Mouse (Mus musculus): Measurements from ENCODE around the gene Exoc8. TPM values are rescaled to one million over a fixed set of nuclear protein-coding genes. Genes with fewer than 3 reads are reported as not detected.

Exoc8 gene
- total RNA-seq, 2 experiments from 2014 or later, result 17.1 to 19.8 TPM

DNA sequence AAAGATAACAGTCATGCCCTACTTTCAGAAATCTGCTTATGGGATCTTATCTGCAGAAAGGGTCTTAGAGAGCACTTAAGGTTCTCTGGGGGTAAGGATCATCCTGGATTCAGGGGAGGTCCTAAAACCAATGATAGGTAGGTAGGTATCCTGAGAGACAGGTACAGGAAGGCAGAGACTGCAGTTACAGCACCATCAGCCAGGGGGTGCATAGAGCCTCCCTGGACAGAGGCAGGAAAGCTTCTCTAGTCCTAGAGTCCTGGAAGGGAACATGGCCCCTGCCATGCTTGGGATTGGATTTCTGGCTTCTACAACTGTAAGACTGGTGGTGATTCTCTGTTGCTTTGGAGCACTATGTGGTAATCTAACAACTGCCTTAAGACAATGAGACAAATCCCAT, 38.0 kb downstream of the Exoc8 start:
- DNase-seq (ENCODE audit: low spot score in 2 of 2), result no peak

DNA sequence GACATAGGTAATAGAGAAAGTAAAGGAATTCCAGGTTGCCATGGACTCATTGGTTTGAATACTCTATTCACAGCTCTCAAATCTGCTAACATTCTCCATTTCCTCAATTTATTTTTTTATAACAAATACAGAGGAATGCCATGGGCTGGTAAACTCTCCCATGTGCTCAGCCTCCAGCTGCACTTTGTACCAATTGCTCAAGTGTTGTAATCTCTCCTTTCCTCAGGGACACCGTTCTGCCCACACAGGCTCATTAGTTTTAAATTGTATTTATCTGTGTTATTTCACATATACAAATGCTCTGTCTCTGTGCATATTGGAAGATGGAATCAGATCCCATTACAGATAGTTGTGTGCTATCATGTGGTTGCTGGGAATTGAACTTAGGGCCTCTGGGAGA, 44.0 kb downstream of the Exoc8 start:
- no peak for DNase-seq (ENCODE audit: low spot score in 2 of 2)

DNA sequence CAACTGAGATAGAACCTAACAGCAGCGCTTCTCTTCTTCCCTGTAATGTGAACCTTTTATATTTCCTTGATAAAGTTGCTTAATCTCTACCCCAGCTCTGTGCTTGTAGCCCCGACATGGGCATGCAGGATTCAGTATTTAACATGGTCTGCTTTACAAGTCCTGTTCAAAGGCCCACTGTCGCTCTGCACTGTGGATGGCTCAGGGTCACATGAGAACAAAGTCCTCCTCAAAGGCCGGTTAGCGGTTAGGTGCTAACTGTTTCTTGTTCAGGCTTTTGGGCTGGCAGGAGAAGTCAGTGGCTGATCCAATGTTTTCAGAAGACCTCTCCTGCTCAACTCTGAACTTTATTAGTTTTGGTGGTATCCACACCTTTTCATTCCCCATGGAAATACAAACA, 51.9 kb downstream of the Exoc8 start:
- no peak for DNase-seq (ENCODE audit: low spot score in 2 of 2)

DNA sequence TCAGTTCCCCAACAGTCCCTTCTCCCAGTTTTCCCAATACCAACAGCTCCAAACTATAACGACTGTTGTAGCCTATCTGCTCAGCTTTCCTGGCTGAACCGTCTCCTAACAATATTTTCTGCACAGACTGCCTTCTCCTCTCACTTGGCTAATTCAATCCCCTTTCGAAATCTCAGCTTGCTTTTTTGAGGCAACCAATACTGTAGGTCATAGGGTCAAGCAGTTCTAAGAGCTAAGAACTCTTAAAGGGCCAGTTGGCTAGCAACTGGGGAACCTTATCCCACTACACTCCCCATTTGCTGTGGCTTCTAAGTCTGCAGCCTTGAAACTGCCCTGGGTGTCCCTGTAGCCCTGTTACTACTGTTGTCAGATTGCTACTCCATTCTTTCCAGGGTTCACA, 52.4 kb downstream of the Exoc8 start:
- DNase-seq (ENCODE audit: low spot score in 2 of 2), result no peak

Other genes starting within 250 kb of the Exoc8 start
- gene 2310022B05Rik, start 234.3 kb downstream of the Exoc8 start, total RNA-seq (2021), result 10 to 100 TPM; 75.8 to 77.2 TPM
- gene Ttc13, start 175.7 kb downstream of the Exoc8 start, total RNA-seq (2021), result 10 to 100 TPM; 50.1 to 53.1 TPM
- gene Arv1, start 175.6 kb downstream of the Exoc8 start, total RNA-seq (2021), result 10 to 100 TPM; 20.0 to 20.9 TPM
- gene Fam89a, start 145.9 kb downstream of the Exoc8 start, total RNA-seq (2021), result 1 to 10 TPM; 1.5 to 1.8 TPM
- 1 to 10 TPM; 3.9 to 4.5 TPM for gene Trim67, start 104.6 kb downstream of the Exoc8 start, total RNA-seq (2021)
- gene Gnpat, start 34.7 kb downstream of the Exoc8 start, total RNA-seq (2021), result 100 to 1,000 TPM; 105 to 106 TPM
- gene 2810004N23Rik, start 34.6 kb downstream of the Exoc8 start, total RNA-seq (2021), result 10 to 100 TPM; 37.8 to 38.9 TPM
- gene Sprtn, start 181 bp upstream of the Exoc8 start, total RNA-seq (2021), result 10 to 100 TPM; 26.1 to 28.0 TPM
- 10 to 100 TPM; 45.2 to 47.4 TPM for gene Egln1, start 51.6 kb upstream of the Exoc8 start, total RNA-seq (2021)
- gene Tsnax, start 115.3 kb upstream of the Exoc8 start, total RNA-seq (2021), result 10 to 100 TPM; 83.6 to 88.4 TPM
- gene Disc1, start 156.5 kb upstream of the Exoc8 start, total RNA-seq (2021), result 1 to 10 TPM; 4.1 to 4.8 TPM

Measured in adrenal gland, postnatal 4 days (tissue).